Mouse (Mus musculus) heart, adult 2 months (tissue): ENCODE data around the gene Nfkbiz. TPM values are rescaled to one million over a fixed set of nuclear protein-coding genes. Genes with fewer than 3 reads are reported as not detected.

ENCODE experiments used
- DNase-seq, 2 experiments: peaks; one replicate each; pipeline ENCODE4 v3.0.0; 2021
- H3K27ac ChIP-seq: fragments of 200-600 bp; 2 replicates; pipeline ENCODE4 v1.8.1; 2022
- H3K27me3 ChIP-seq: fragments of 200-500 bp; 2 replicates; pipeline ENCODE4 v1.6.1; 2012; ENCODE audit warnings: mild to moderate bottlenecking, low read length, inconsistent platforms, mixed read lengths; ENCODE audit not compliant: control insufficient read depth, insufficient read depth
- H3K36me3 ChIP-seq: fragments of 200-500 bp; 2 replicates; pipeline ENCODE4 v1.6.1; 2012; ENCODE audit warnings: low read length, inconsistent platforms; ENCODE audit not compliant: control insufficient read depth, insufficient read depth
- H3K4me1 ChIP-seq: fragments of 200-500 bp; 2 replicates; pipeline ENCODE4 v1.6.1; 2011; ENCODE audit warnings: low read length; ENCODE audit not compliant: control insufficient read depth, insufficient read depth
- H3K4me3 ChIP-seq: fragments of 200-600 bp; 2 replicates; pipeline ENCODE4 v1.8.1; 2022
- H3K79me2 ChIP-seq: fragments of 200-500 bp; replicated peaks from 2 replicates; pipeline ENCODE4 v1.6.1; 2012; ENCODE audit warnings: mild to moderate bottlenecking, inconsistent platforms, low read length, moderate library complexity, mixed read lengths; ENCODE audit not compliant: control insufficient read depth, insufficient read depth
- H3K9ac ChIP-seq: fragments of 200-500 bp; 2 replicates; pipeline ENCODE4 v1.6.1; 2012; ENCODE audit warnings: low read depth, mild to moderate bottlenecking, control low read depth, inconsistent platforms, low read length, mixed read lengths
- CTCF ChIP-seq: fragments of 200-600 bp; IDR thresholded peaks from 2 replicates; pipeline ENCODE4 v1.8.1; 2022; ENCODE audit warnings: antibody characterized with exemption, mild to moderate bottlenecking, moderate library complexity
- EP300 ChIP-seq: fragments of 200-500 bp; IDR thresholded peaks from 2 replicates; pipeline ENCODE4 v1.6.1; 2011; ENCODE audit warnings: low read depth, low read length, control low read depth; ENCODE audit not compliant: insufficient read depth
- POLR2A ChIP-seq: fragments of 200-500 bp; IDR thresholded peaks from 2 replicates; pipeline ENCODE4 v1.6.1; 2011; ENCODE audit warnings: mild to moderate bottlenecking, low read depth, low read length, control low read depth; ENCODE audit not compliant: insufficient read depth
- WGBS: fragments of 180-500 bp; shearing (Covaris S2); methylation state at CpG from one replicate; pipeline ENCODE4 v1.1.7; 2018; 5-methylcytosine and 5-hydroxymethylcytosine counted together
- intact Hi-C: fragments of 180-260 bp; cut with DNase I; formaldehyde crosslinking; loops from one replicate; pipeline ENCODE4 v1.15.1; 2025
- long read RNA-seq: library from polyadenylated mRNA; stranded (forward); transcript quantifications from one replicate; pipeline ENCODE4 v2.0.0, GENCODE M21; 2021
- polyA plus RNA-seq: library from polyadenylated mRNA; depleted of rRNA; stranded (reverse); fragments of >200 nt; gene quantifications from 2 replicates; pipeline ENCODE4 v1.2.3, GENCODE M21; 2012; rRNA removed
- total RNA-seq, 2 experiments: library from RNA; stranded (reverse); gene quantifications; 2 replicates each; pipeline ENCODE4 v1.2.3; 2021

Gene Nfkbiz
- 1 to 10 TPM; 2.1 to 2.3 TPM for total RNA-seq
- polyA plus RNA-seq, result 2.8 and 3.4 TPM in 2 replicates
- long read RNA-seq, result 0 reads

- intact Hi-C loops, result loop anchor here (1.0 kb wide), 1 partner anchor 18 kb away; no protein-coding TSS in a partner anchor
- TF ChIP-seq EP300 (no peak), POLR2A (peak; percentile 34; the same call in 1 of the 2 replicates)
- peak; percentile 93 to 96 for DNase-seq
- peak within 1 kb of the TSS; percentile 96 for H3K9ac ChIP-seq
- H3K4me1 ChIP-seq, result no peaks in the 10 kb centered on the region; the same call in 1 of the 2 replicates
- no peaks in the 10 kb centered on the region for H3K27me3 ChIP-seq
- H3K4me3 ChIP-seq, result peak within 1 kb of the TSS; percentile 90
- WGBS, result under 1% methylated on average over 40 of the region's 40 CpGs
- no peaks in the 10 kb centered on the region for H3K79me2 ChIP-seq
- H3K27ac ChIP-seq, result peak within 1 kb of the TSS; percentile 99
- H3K36me3 ChIP-seq, result peaks cover 3% of the 10 kb centered on the region; the same call in 1 of the 2 replicates
Measured at GRCm38 (mm10) chr16:55838510-55839474, at the start of gene Nfkbiz. Gene Nfkbiz, minus strand, starts transcription at chr16:55838899.

GRCm38 (mm10) chr16:55887814-55888583 is 49.3 kb upstream of the Nfkbiz start:
- no peaks in the 10 kb centered on the region for H3K79me2 ChIP-seq
- H3K36me3 ChIP-seq, result no peaks in the 10 kb centered on the region
- no peak for DNase-seq
- no peaks in the 10 kb centered on the region for H3K27me3 ChIP-seq
- H3K27ac ChIP-seq, result no peak overlapping the region
- peaks cover 2% of the 10 kb centered on the region for H3K4me1 ChIP-seq
- TF ChIP-seq EP300, result no peak
- peak; percentile 45 for TF ChIP-seq CTCF
- no peak overlapping the region for H3K9ac ChIP-seq
- WGBS, result 54% methylated on average over 7 of the region's 7 CpGs
- H3K4me3 ChIP-seq, result no peak overlapping the region
- intact Hi-C loops, result no loop called here

- H3K4me1 ChIP-seq, result no peaks in the 10 kb centered on the region
- H3K4me3 ChIP-seq, result no peak overlapping the region
- no peak for DNase-seq
- H3K27ac ChIP-seq, result no peak overlapping the region
- intact Hi-C loops, result no loop called here
- TF ChIP-seq CTCF (no peak), EP300 (no peak), POLR2A (no peak)
- H3K36me3 ChIP-seq, result no peaks in the 10 kb centered on the region
- WGBS, result 83% methylated on average over 11 of the region's 11 CpGs
- no peak overlapping the region for H3K9ac ChIP-seq
- H3K79me2 ChIP-seq, result no peaks in the 10 kb centered on the region
- H3K27me3 ChIP-seq, result no peaks in the 10 kb centered on the region
Measured at GRCm38 (mm10) chr16:55884246-55884645, 45.5 kb upstream of the Nfkbiz start.

DNA sequence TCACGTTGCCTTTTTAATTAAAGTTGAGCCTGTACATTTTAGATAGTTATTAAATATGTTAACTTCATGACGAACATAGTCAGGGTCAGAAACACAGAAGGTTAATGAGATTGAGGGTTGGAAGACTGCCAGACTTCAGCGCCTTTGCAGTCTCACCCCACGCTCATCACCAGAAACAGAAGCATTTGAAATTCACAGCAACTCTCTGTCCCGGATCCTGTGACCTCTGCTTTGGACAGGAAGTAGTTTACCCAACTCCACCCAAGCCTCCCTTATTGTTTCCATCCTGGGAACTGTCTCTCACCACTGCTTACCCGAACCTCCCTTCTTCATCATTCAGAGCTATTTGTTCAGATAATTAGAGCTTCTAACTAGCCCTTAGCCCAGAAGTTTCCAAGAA is 37.3 kb upstream of the Nfkbiz start:
- TF ChIP-seq POLR2A, result no peak
- TF ChIP-seq EP300, result no peak
- no peak for TF ChIP-seq CTCF
- DNase-seq, result no peak
- no peak overlapping the region for H3K27ac ChIP-seq
- intact Hi-C loops, result no loop called here
- 18% methylated on average over 6 of the region's 6 CpGs for WGBS
- no peaks in the 10 kb centered on the region for H3K36me3 ChIP-seq
- no peak overlapping the region for H3K4me3 ChIP-seq
- no peaks in the 10 kb centered on the region for H3K27me3 ChIP-seq
- H3K4me1 ChIP-seq, result no peaks in the 10 kb centered on the region
- H3K79me2 ChIP-seq, result no peaks in the 10 kb centered on the region
- H3K9ac ChIP-seq, result no peak overlapping the region

DNA sequence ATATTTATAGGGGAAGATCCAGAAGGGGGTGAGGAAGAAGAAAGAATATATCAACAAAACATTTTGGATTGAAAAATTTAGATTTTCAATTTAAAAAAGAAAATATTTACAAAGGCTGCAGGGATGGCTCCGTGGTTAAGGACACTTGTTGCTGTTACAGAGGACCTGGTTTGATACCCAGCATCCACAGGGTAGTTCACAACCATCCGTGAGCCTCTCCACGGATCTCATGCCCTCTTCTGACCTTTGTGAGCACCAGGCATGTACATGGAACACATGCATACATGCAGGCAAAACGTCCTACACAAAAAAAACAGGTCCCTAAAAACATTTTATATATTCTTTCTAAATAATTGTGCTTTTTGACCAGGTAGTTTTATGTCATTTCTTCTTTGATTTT is 25.1 kb upstream of the Nfkbiz start:
- Histone ChIP-seq H3K9ac (no peak overlapping the region), H3K4me1 (peaks cover 1% of the 10 kb centered on the region), H3K27me3 (no peaks in the 10 kb centered on the region), H3K36me3 (no peaks in the 10 kb centered on the region), H3K27ac (no peak overlapping the region), H3K79me2 (no peaks in the 10 kb centered on the region), H3K4me3 (no peak overlapping the region)
- TF ChIP-seq POLR2A (no peak), EP300 (no peak), CTCF (no peak)
- WGBS, result 64% methylated on average over 4 of the region's 4 CpGs
- no peak for DNase-seq
- intact Hi-C loops, result no loop called here
